Mouse (Mus musculus) embryonic facial prominence, embryonic 10.5 days (tissue): ENCODE measurements around the gene Ptgfrn. TPM values are rescaled to one million over a fixed set of nuclear protein-coding genes. Genes with fewer than 3 reads are reported as not detected.

Source experiments
- DNase-seq: peaks from one replicate; pipeline ENCODE4 v3.0.0-alpha.2; 2017; ENCODE audit warnings: low spot score
- H3K27ac ChIP-seq: fragments of 300-500 bp; sonication (generic); replicated peaks from 2 replicates; pipeline ENCODE4 v1.5.1; 2016; ENCODE audit warnings: mild to moderate bottlenecking
- H3K27me3 ChIP-seq: fragments of 300-500 bp; sonication (generic); replicated peaks from 2 replicates; pipeline ENCODE4 v1.6.1; 2016; ENCODE audit warnings: low read depth, mild to moderate bottlenecking; ENCODE audit not compliant: poor library complexity, severe bottlenecking
- H3K36me3 ChIP-seq: fragments of 300-500 bp; sonication (generic); replicated peaks from 2 replicates; pipeline ENCODE4 v1.6.1; 2016; ENCODE audit warnings: mild to moderate bottlenecking, moderate library complexity
- H3K4me1 ChIP-seq: fragments of 300-500 bp; sonication (generic); 2 replicates; pipeline ENCODE4 v1.6.1; 2016
- H3K4me3 ChIP-seq: fragments of 300-500 bp; sonication (generic); 2 replicates; pipeline ENCODE4 v1.5.1; 2016; ENCODE audit warnings: mild to moderate bottlenecking, moderate library complexity
- H3K9me3 ChIP-seq: fragments of 300-500 bp; sonication (generic); 2 replicates; pipeline ENCODE4 v1.6.1; 2016; ENCODE audit warnings: mild to moderate bottlenecking
- WGBS: fragments of 180-500 bp; shearing (Covaris S2); methylation state at CpG from one replicate; pipeline ENCODE4 v1.1.7; 2016; 5-methylcytosine and 5-hydroxymethylcytosine counted together
- polyA plus RNA-seq: library from polyadenylated mRNA; unstranded; fragments of >200 nt; fragmentation: Nextera tagmentation; extraction: Ambion mirVana; gene quantifications from 2 replicates; pipeline ENCODE4 v1.2.1, GENCODE M21; 2016

Gene Ptgfrn
- polyA plus RNA-seq, 1 experiment from 2014 or later, result 4.1 TPM

DNA sequence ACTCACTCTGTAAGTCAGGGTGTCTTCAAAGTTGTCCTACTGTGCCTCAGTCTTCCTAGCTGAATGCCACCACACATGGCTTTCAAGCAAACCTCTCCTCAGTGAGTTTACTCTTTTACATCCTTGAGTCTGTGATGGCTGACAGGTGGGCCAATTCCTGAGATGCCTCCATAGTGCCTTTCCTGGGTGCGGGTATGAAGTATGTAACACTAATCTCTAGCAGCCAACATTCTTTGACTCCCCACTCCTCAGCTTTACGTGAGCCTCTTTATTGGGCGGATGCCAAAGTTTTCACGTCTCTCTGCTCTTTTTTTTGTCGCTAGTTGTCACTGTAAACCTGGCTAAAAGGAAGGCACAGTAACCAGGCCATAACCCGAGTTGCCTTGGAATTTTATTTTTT lies 104.7 kb downstream of the Ptgfrn start:
- WGBS, result 89% methylated on average over 6 of the region's 6 CpGs
- 0 out of 2 replicates have a peak, but pooled peaks cover 3% of the 10 kb centered on the region for H3K27me3 ChIP-seq
- no peak overlapping the region for H3K27ac ChIP-seq
- no peaks in the 10 kb centered on the region for H3K9me3 ChIP-seq
- no peaks in the 10 kb centered on the region for H3K36me3 ChIP-seq
- no peak for DNase-seq
- no peaks in the 10 kb centered on the region for H3K4me1 ChIP-seq
- H3K4me3 ChIP-seq, result no peak overlapping the region

DNA sequence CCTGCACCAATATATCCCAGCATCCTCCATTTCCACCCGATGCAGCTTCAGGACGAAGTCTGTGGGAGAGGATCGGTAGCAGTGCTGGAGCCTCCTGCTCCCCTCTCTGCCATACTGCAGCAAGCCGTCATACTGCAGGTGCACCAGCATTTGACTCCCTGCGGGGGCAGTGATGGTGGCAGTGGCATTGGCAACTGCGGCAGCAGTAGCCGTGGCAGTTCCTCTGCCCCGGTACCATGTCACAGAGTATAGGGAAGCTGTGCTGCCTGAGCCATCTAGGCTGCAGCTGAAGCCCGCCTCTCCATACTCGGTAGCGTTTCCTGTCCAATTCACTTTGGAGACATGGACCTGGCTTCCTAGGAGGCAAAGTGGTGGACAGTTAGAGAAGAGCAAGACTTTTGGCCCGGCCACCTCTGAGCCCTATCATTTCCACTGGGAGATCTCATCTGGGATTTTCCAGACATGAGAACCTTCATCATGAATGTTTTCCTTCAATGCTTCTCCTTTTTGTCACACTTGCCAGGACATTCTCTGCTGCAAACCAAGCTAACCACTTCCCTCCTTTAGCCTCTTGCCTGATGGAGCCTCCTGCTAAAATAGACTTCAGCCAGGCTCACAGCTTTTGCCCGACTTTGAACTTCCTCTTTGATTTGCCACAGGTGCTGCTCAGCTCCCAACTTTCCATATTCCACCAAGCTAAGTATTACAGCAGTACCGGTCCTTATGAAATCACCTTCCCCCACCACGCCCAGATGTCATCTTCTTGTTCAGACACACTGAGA lies 106.3 kb downstream of the Ptgfrn start:
- no peak overlapping the region for H3K4me3 ChIP-seq
- DNase-seq, result no peak
- H3K27me3 ChIP-seq, result 0 out of 2 replicates have a peak, but pooled peaks cover 3% of the 10 kb centered on the region
- WGBS, result 88% methylated on average over 15 of the region's 15 CpGs
- H3K9me3 ChIP-seq, result no peaks in the 10 kb centered on the region
- no peaks in the 10 kb centered on the region for H3K36me3 ChIP-seq
- H3K27ac ChIP-seq, result no peak overlapping the region
- H3K4me1 ChIP-seq, result peaks cover 12% of the 10 kb centered on the region

DNA sequence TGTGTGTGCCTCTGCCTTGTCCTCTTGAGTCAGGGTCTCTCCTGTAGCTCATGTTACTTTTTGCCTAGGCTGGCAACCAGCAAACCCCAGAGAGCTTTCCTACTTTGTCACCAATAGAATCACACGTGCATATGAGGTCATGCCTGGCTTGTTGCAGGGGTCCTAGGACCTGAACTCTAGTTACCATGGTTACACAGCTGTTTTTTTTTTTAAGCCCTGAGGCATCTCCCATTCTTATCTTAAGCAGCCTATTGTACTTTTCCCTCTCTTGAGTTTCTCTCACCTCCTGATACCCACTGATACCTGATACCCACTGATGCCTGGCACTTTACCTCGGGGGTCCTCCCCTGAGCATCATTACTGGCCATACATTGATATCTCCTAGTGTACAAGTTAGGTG lies 110.3 kb downstream of the Ptgfrn start:
- Histone ChIP-seq H3K9me3 (no peaks in the 10 kb centered on the region), H3K4me1 (peaks cover 17% of the 10 kb centered on the region), H3K36me3 (no peaks in the 10 kb centered on the region), H3K27me3 (0 out of 2 replicates have a peak, but pooled peaks cover 3% of the 10 kb centered on the region), H3K4me3 (no peak overlapping the region), H3K27ac (no peak overlapping the region)
- 20% methylated on average over 2 of the region's 2 CpGs for WGBS
- DNase-seq, result no peak

DNA sequence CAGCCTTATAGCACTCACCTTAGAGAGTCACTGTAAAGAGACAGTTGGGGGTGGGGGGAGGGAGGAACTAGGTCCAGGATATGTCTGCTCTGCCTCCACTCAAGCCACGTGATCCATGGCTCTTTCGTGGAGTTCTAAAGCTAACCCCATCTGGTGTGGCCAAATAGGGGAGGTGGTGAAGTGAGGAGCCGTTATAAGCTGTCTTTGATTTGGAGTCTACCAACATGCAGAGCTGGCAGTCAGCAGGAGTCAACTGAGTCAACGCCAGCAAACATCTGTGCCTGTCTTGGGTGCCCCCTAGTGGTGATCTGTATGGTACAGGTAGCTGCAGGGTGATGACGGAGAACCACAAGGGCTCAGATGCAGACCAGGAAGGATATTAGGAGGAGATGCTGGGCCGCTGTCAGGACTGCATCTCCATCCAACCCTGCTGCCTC lies 111.2 kb downstream of the Ptgfrn start:
- Histone ChIP-seq H3K27me3 (0 out of 2 replicates have a peak, but pooled peaks cover 3% of the 10 kb centered on the region), H3K4me3 (no peak overlapping the region), H3K27ac (no peak overlapping the region), H3K36me3 (no peaks in the 10 kb centered on the region), H3K9me3 (no peaks in the 10 kb centered on the region), H3K4me1 (peaks cover 24% of the 10 kb centered on the region)
- DNase-seq, result peak; percentile 74
- WGBS, result 16% methylated on average over 6 of the region's 6 CpGs

DNA sequence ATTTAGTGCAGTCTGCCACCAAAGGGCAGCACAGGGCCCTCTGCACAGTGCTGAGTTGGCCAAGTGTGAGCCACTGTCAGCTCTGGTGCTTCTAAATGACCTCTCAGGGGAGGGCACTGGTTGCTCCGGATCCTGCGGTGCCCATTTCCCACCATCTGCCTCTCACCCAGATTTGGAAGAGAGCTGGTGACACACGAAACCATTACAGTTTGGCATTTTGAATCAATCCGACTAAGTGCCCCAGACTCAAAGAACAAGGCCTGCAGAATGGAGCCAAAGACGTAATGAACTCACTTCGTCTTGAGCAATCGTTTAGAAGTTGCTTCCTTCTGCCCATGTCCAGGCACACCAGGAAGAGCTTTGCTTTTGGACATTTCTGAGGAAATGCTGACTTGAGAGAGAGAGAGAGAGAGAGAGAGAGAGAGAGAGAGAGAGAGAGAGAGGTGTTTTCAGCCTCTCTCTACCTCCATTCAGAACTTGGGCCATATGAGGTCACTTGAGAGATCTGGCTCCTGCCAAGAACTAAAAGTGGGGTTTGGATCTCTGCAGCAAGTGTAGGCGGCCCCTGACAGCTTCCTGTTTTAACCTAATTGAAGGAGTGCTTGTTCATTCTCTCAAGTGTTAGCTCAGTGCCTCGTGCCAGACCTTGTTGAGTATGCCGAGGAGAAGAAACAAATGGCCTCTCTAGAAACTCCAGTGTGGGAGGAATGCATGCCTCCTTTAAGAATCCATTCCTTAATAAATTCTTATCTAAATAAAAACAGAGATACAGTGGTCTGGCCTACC lies 112.1 kb downstream of the Ptgfrn start:
- Histone ChIP-seq H3K36me3 (no peaks in the 10 kb centered on the region), H3K4me3 (no peak overlapping the region), H3K9me3 (no peaks in the 10 kb centered on the region), H3K4me1 (peaks cover 29% of the 10 kb centered on the region), H3K27ac (no peak overlapping the region), H3K27me3 (no peaks in the 10 kb centered on the region)
- 84% methylated on average over 10 of the region's 10 CpGs for WGBS
- DNase-seq, result no peak

DNA sequence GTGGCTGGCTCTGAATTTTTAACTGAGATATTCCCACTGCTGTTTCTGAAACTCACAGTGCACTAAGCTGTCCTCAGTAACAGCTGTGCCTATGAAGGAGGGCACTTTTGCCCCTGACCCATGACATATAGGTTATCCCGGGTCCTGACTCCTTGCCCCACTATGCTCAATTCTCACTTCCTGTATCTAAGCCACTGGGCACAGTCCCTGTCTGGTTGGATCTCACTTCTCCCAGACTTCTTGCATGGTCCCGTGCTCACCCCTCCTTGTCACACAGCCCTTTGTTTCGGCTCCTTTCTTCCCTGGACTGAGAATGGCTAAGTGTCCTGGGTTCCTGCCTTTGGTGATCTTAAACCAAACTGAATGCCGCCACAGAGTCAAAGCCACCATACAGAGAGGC lies 115.8 kb downstream of the Ptgfrn start:
- 59% methylated on average over 4 of the region's 4 CpGs for WGBS
- no peak for DNase-seq
- Histone ChIP-seq H3K27ac (no peak overlapping the region), H3K27me3 (no peaks in the 10 kb centered on the region), H3K9me3 (no peaks in the 10 kb centered on the region), H3K36me3 (no peaks in the 10 kb centered on the region), H3K4me1 (peaks cover 22% of the 10 kb centered on the region), H3K4me3 (no peak overlapping the region)

DNA sequence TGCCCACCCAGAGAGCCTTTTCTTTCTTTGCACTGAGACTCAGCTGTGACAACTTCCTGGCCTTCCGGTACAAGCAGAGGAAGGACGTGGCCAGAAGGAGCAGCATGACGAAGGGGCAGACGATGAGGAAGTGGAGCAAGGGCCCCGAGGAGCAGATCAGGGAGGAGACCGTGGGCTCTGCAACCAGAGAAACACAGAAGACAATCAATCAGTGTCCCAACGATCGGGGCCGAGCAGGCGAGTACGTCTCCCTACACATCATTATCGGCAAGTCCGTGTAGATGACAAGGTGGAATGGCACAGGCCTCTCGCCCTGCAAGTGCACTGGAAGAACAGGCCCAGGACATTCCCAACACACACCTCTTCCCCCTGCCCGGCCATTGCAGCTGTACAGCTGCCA lies 116.4 kb downstream of the Ptgfrn start:
- Histone ChIP-seq H3K4me1 (peaks cover 17% of the 10 kb centered on the region), H3K27ac (no peak overlapping the region), H3K36me3 (no peaks in the 10 kb centered on the region), H3K9me3 (no peaks in the 10 kb centered on the region), H3K27me3 (no peaks in the 10 kb centered on the region), H3K4me3 (no peak overlapping the region)
- no peak for DNase-seq
- WGBS, result 74% methylated on average over 15 of the region's 15 CpGs

DNA sequence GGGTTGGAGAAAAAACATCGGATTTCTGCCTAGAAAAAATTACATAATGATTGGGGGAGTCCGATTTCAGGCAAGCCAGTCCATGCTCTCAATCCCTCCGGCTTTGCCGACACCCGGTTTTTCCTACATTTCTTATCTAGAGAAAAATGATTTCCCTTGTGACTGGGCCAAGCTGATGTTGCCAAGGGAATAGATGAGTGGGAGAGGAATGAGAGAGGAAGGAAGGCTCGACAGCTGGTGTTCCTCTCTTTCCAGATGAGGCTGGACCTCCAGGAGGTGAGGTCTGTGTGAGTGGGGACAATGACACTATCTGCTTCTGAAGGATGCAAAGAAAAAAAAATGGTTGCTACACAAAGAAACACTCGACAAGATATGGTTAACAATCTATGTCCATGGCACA lies 116.9 kb downstream of the Ptgfrn start:
- H3K36me3 ChIP-seq, result no peaks in the 10 kb centered on the region
- H3K9me3 ChIP-seq, result no peaks in the 10 kb centered on the region
- DNase-seq, result no peak
- H3K4me3 ChIP-seq, result no peak overlapping the region
- H3K27me3 ChIP-seq, result no peaks in the 10 kb centered on the region
- no peak overlapping the region for H3K27ac ChIP-seq
- WGBS, result 80% methylated on average over 7 of the region's 7 CpGs
- peaks cover 17% of the 10 kb centered on the region for H3K4me1 ChIP-seq

Other genes starting within 250 kb of the Ptgfrn start
- 5.7 and 6.3 TPM in 2 replicates for gene Trim45, start 188.1 kb downstream of the Ptgfrn start, polyA plus RNA-seq
- gene Ttf2, start 140.6 kb downstream of the Ptgfrn start, polyA plus RNA-seq, result 28.1 and 31.4 TPM in 2 replicates
- 0.09 TPM in 1 of 2 replicates, not detected in the other for gene Cd101, start 80.7 kb downstream of the Ptgfrn start, polyA plus RNA-seq
- not detected in 2 replicates for gene Cd2, start 177.7 kb upstream of the Ptgfrn start, polyA plus RNA-seq